Mouse (Mus musculus): ENCODE measurements around the gene Mrrf. TPM values are rescaled to one million over a fixed set of nuclear protein-coding genes. Genes with fewer than 3 reads are reported as not detected.

Mrrf gene
- polyA plus RNA-seq, 1 experiment from 2014 or later, result 27.6 TPM

- H3K36me3 ChIP-seq, result no peaks in the 10 kb centered on the region
- no peaks in the 10 kb centered on the region for H3K27me3 ChIP-seq
- 51% methylated on average over 5 of the region's 5 CpGs for WGBS
- no peaks in the 10 kb centered on the region for H3K9me3 ChIP-seq
- peak overlapping the region; percentile 32; the same call in 1 of the 2 replicates for H3K9ac ChIP-seq
- no peak overlapping the region for H3K4me2 ChIP-seq
- peaks cover 45% of the 10 kb centered on the region for H3K4me1 ChIP-seq
- peak overlapping the region; percentile 55; the same call in 1 of the 2 replicates for H3K27ac ChIP-seq
- ATAC-seq (ENCODE audit: insufficient number of reproducible peaks, insufficient read depth, low FRiP score, low TSS enrichment, low read depth), result no peak
- no peak overlapping the region for H3K4me3 ChIP-seq
Observed at GRCm38 (mm10) chr2:36217692-36218233, 81.6 kb downstream of the Mrrf start.

GRCm38 (mm10) chr2:36220106-36220505, 83.9 kb downstream of the Mrrf start:
- Histone ChIP-seq H3K4me2 (no peak overlapping the region), H3K36me3 (no peaks in the 10 kb centered on the region), H3K9me3 (no peaks in the 10 kb centered on the region), H3K27ac (no peak overlapping the region), H3K9ac (no peak overlapping the region), H3K4me3 (no peak overlapping the region), H3K4me1 (peaks cover 25% of the 10 kb centered on the region), H3K27me3 (no peaks in the 10 kb centered on the region)
- 85% methylated on average over 8 of the region's 8 CpGs for WGBS
- ATAC-seq (ENCODE audit: insufficient number of reproducible peaks, insufficient read depth, low FRiP score, low TSS enrichment, low read depth), result no peak

- no peak overlapping the region for H3K4me3 ChIP-seq
- no peaks in the 10 kb centered on the region for H3K9me3 ChIP-seq
- H3K36me3 ChIP-seq, result no peaks in the 10 kb centered on the region
- H3K9ac ChIP-seq, result no peak overlapping the region
- ATAC-seq (ENCODE audit: insufficient number of reproducible peaks, insufficient read depth, low FRiP score, low TSS enrichment, low read depth), result no peak
- H3K27ac ChIP-seq, result no peak overlapping the region
- H3K4me1 ChIP-seq, result peaks cover 25% of the 10 kb centered on the region
- no peaks in the 10 kb centered on the region for H3K27me3 ChIP-seq
- 85% methylated on average over 4 of the region's 4 CpGs for WGBS
- no peak overlapping the region for H3K4me2 ChIP-seq
Observed at GRCm38 (mm10) chr2:36220891-36221290, 84.7 kb downstream of the Mrrf start.

- ATAC-seq (ENCODE audit: insufficient number of reproducible peaks, insufficient read depth, low FRiP score, low TSS enrichment, low read depth), result no peak
- H3K36me3 ChIP-seq, result no peaks in the 10 kb centered on the region
- H3K27ac ChIP-seq, result no peak overlapping the region
- H3K4me1 ChIP-seq, result peaks cover 12% of the 10 kb centered on the region
- no peak overlapping the region for H3K9ac ChIP-seq
- H3K4me3 ChIP-seq, result no peak overlapping the region
- no peak overlapping the region for H3K4me2 ChIP-seq
- no peaks in the 10 kb centered on the region for H3K27me3 ChIP-seq
- 53% methylated on average over 7 of the region's 7 CpGs for WGBS
- no peaks in the 10 kb centered on the region for H3K9me3 ChIP-seq
Observed at GRCm38 (mm10) chr2:36222168-36222848, 86.1 kb downstream of the Mrrf start.

GRCm38 (mm10) chr2:36223436-36223835, 87.2 kb downstream of the Mrrf start:
- Histone ChIP-seq H3K27ac (no peak overlapping the region), H3K9me3 (no peaks in the 10 kb centered on the region), H3K9ac (no peak overlapping the region), H3K27me3 (peaks cover 2% of the 10 kb centered on the region; the same call in 1 of the 2 replicates), H3K4me3 (no peak overlapping the region), H3K4me1 (peaks cover 2% of the 10 kb centered on the region; the same call in 1 of the 2 replicates), H3K36me3 (no peaks in the 10 kb centered on the region), H3K4me2 (no peak overlapping the region)
- ATAC-seq (ENCODE audit: insufficient number of reproducible peaks, insufficient read depth, low FRiP score, low TSS enrichment, low read depth), result no peak

- 82% methylated on average over 7 of the region's 7 CpGs for WGBS
Observed at GRCm38 (mm10) chr2:36224153-36224552, 88.0 kb downstream of the Mrrf start.

GRCm38 (mm10) chr2:36224599-36224998, 88.4 kb downstream of the Mrrf start:
- Histone ChIP-seq H3K4me3 (no peak overlapping the region), H3K9me3 (no peaks in the 10 kb centered on the region), H3K27ac (no peak overlapping the region), H3K4me2 (no peak overlapping the region), H3K27me3 (peaks cover 10% of the 10 kb centered on the region), H3K4me1 (peaks cover 2% of the 10 kb centered on the region; the same call in 1 of the 2 replicates), H3K36me3 (no peaks in the 10 kb centered on the region), H3K9ac (no peak overlapping the region)
- no peak for ATAC-seq (ENCODE audit: insufficient number of reproducible peaks, insufficient read depth, low FRiP score, low TSS enrichment, low read depth)
- 26% methylated on average over 2 of the region's 2 CpGs for WGBS

More at GRCm38 (mm10) chr2:36224153-36224552, 88.0 kb downstream of the Mrrf start:
- Histone ChIP-seq H3K36me3 (no peaks in the 10 kb centered on the region), H3K4me1 (peaks cover 2% of the 10 kb centered on the region; the same call in 1 of the 2 replicates), H3K4me3 (no peak overlapping the region), H3K9me3 (no peaks in the 10 kb centered on the region), H3K4me2 (no peak overlapping the region), H3K27me3 (peaks cover 8% of the 10 kb centered on the region), H3K27ac (no peak overlapping the region), H3K9ac (no peak overlapping the region)
- ATAC-seq (ENCODE audit: insufficient number of reproducible peaks, insufficient read depth, low FRiP score, low TSS enrichment, low read depth), result no peak

- Histone ChIP-seq H3K27ac (no peak within 1 kb of the TSS), H3K27me3 (peaks cover 32% of the 10 kb centered on the region), H3K4me1 (peaks cover 12% of the 10 kb centered on the region), H3K36me3 (no peaks in the 10 kb centered on the region), H3K4me2 (peak within 1 kb of the TSS; percentile 84), H3K4me3 (peak within 1 kb of the TSS; percentile 52), H3K9me3 (no peaks in the 10 kb centered on the region), H3K9ac (peak within 1 kb of the TSS; percentile 73)
- ATAC-seq (ENCODE audit: insufficient number of reproducible peaks, insufficient read depth, low FRiP score, low TSS enrichment, low read depth), result no peak
- 0% methylated on average over 18 of the region's 18 CpGs for WGBS
Observed at GRCm38 (mm10) chr2:36230366-36230765, 94.2 kb downstream of the Mrrf start, which contains the start of gene Ptgs1. TSS of gene Ptgs1 (plus strand) at chr2:36230426.

- 25% methylated on average over 10 of the region's 10 CpGs for WGBS
- peaks cover 32% of the 10 kb centered on the region for H3K27me3 ChIP-seq
- H3K4me2 ChIP-seq, result peak overlapping the region; percentile 84
- no peaks in the 10 kb centered on the region for H3K9me3 ChIP-seq
- H3K9ac ChIP-seq, result peak overlapping the region; percentile 73
- ATAC-seq (ENCODE audit: insufficient number of reproducible peaks, insufficient read depth, low FRiP score, low TSS enrichment, low read depth), result no peak
- H3K4me3 ChIP-seq, result peak overlapping the region; percentile 52
- peaks cover 12% of the 10 kb centered on the region for H3K4me1 ChIP-seq
- H3K36me3 ChIP-seq, result no peaks in the 10 kb centered on the region
- no peak overlapping the region for H3K27ac ChIP-seq
Observed at GRCm38 (mm10) chr2:36230967-36231366, 94.8 kb downstream of the Mrrf start.

GRCm38 (mm10) chr2:36234526-36235368, 98.6 kb downstream of the Mrrf start:
- H3K27me3 ChIP-seq, result peaks cover 22% of the 10 kb centered on the region; the same call in 1 of the 2 replicates
- no peak overlapping the region for H3K4me2 ChIP-seq
- no peak overlapping the region for H3K27ac ChIP-seq
- peaks cover 3% of the 10 kb centered on the region; the same call in 1 of the 2 replicates for H3K36me3 ChIP-seq
- no peaks in the 10 kb centered on the region for H3K9me3 ChIP-seq
- no peak overlapping the region for H3K4me3 ChIP-seq
- H3K4me1 ChIP-seq, result peaks cover 12% of the 10 kb centered on the region
- WGBS, result 55% methylated on average over 7 of the region's 7 CpGs
- no peak for ATAC-seq (ENCODE audit: insufficient number of reproducible peaks, insufficient read depth, low FRiP score, low TSS enrichment, low read depth)
- H3K9ac ChIP-seq, result no peak overlapping the region

GRCm38 (mm10) chr2:36235917-36236316, 99.7 kb downstream of the Mrrf start:
- 52% methylated on average over 4 of the region's 4 CpGs for WGBS
- H3K36me3 ChIP-seq, result peaks cover 3% of the 10 kb centered on the region; the same call in 1 of the 2 replicates
- no peak overlapping the region for H3K4me2 ChIP-seq
- no peaks in the 10 kb centered on the region for H3K9me3 ChIP-seq
- ATAC-seq (ENCODE audit: insufficient number of reproducible peaks, insufficient read depth, low FRiP score, low TSS enrichment, low read depth), result no peak
- no peak overlapping the region for H3K27ac ChIP-seq
- H3K27me3 ChIP-seq, result peaks cover 10% of the 10 kb centered on the region; the same call in 1 of the 2 replicates
- H3K4me1 ChIP-seq, result peaks cover 2% of the 10 kb centered on the region
- H3K4me3 ChIP-seq, result no peak overlapping the region
- no peak overlapping the region for H3K9ac ChIP-seq

All from embryonic facial prominence, embryonic 13.5 days (tissue).